Mouse (Mus musculus) liver, embryonic 14.5 days (tissue): Measurements from ENCODE around the gene Neto2. TPM values are rescaled to one million over a fixed set of nuclear protein-coding genes. Genes with fewer than 3 reads are reported as not detected.

ENCODE experiments used
- ATAC-seq: fragments of 200-750 bp; cut with Nextera tagmentation; 2 replicates; pipeline ENCODE4 v1.8.0; 2017; ENCODE audit warnings: moderate number of reproducible peaks, mild to moderate bottlenecking, moderate library complexity; ENCODE audit not compliant: insufficient read depth
- DNase-seq, 3 experiments: peaks; one replicate each; pipeline ENCODE4 v3.0.0-alpha.2; 2012 to 2013; ENCODE audit warnings: low read depth in 3 of 3, low spot score in 3 of 3
- H3K27ac ChIP-seq: fragments of 300-500 bp; sonication (generic); 2 replicates; pipeline ENCODE4 v1.5.1; 2014; ENCODE audit warnings: moderate library complexity, mild to moderate bottlenecking, control low read depth, inconsistent platforms
- H3K27me3 ChIP-seq: fragments of 300-500 bp; sonication (generic); 2 replicates; pipeline ENCODE4 v1.6.1; 2014; ENCODE audit warnings: mild to moderate bottlenecking, low read length, moderate library complexity; ENCODE audit not compliant: control insufficient read depth, insufficient read depth
- H3K36me3 ChIP-seq: fragments of 300-500 bp; sonication (generic); replicated peaks from 2 replicates; pipeline ENCODE4 v1.6.1; 2014; ENCODE audit warnings: low read depth; ENCODE audit not compliant: control insufficient read depth, insufficient read depth
- H3K4me1 ChIP-seq, 2 experiments: fragments of 200-500 bp in 1 of 2; fragments of 300-500 bp in 1 of 2; sonication (generic) in 1 of 2; replicated peaks; 2 replicates each; pipeline ENCODE4 v1.6.1; 2012 to 2014; ENCODE audit warnings: antibody characterized with exemption in 1 of 2, inconsistent platforms in 1 of 2, low read length in 1 of 2; ENCODE audit not compliant: control insufficient read depth in 2 of 2, insufficient read depth in 2 of 2
- H3K4me2 ChIP-seq: fragments of 300-500 bp; sonication (generic); 2 replicates; pipeline ENCODE4 v1.6.1; 2014; ENCODE audit warnings: low read depth, mild to moderate bottlenecking, control low read depth, moderate library complexity
- H3K4me3 ChIP-seq, 2 experiments: fragments of 200-500 bp in 1 of 2; fragments of 300-500 bp in 1 of 2; sonication (generic) in 1 of 2; 2 replicates each; pipeline ENCODE4 v1.5.1; 2012 to 2014; ENCODE audit warnings: low read depth in 2 of 2, low read length in 2 of 2, mild to moderate bottlenecking in 2 of 2, control low read depth in 1 of 2, inconsistent platforms in 1 of 2, moderate library complexity in 1 of 2; ENCODE audit not compliant: insufficient read depth in 1 of 2
- H3K9ac ChIP-seq: fragments of 300-500 bp; sonication (generic); replicated peaks from 2 replicates; pipeline ENCODE4 v1.6.1; 2014; ENCODE audit warnings: mild to moderate bottlenecking, control low read depth, moderate library complexity
- H3K9me3 ChIP-seq: fragments of 300-500 bp; sonication (generic); 2 replicates; pipeline ENCODE4 v1.6.1; 2016; ENCODE audit warnings: low read length, mixed read lengths; ENCODE audit not compliant: control insufficient read depth
- CTCF ChIP-seq: IDR thresholded peaks from 2 replicates; pipeline ENCODE4 v1.5.1; 2016; ENCODE audit warnings: antibody characterized with exemption, low read depth, control low read depth
- EP300 ChIP-seq: IDR thresholded peaks from 2 replicates; pipeline ENCODE4 v1.6.1; 2016; ENCODE audit warnings: antibody characterized with exemption, low read depth
- WGBS: fragments of 180-500 bp; shearing (Covaris S2); extraction: QIAGEN DNeasy Blood & Tissue Kit; methylation state at CpG from one replicate; pipeline ENCODE4 v1.1.7; 2014; ENCODE audit not compliant: insufficient replicate concordance; 5-methylcytosine and 5-hydroxymethylcytosine counted together
- polyA plus RNA-seq, 2 experiments: library from polyadenylated mRNA; depleted of rRNA in 1 of 2; stranded (reverse) in 1 of 2; unstranded in 1 of 2; fragments of >200 nt; fragmentation: Nextera tagmentation in 1 of 2; extraction: Ambion mirVana in 1 of 2; gene quantifications; 2 replicates each; pipeline versions ENCODE4 v1.2.1 to v1.2.3; 2012 to 2014

Neto2 gene
- polyA plus RNA-seq, 2 experiments: 0.56 to 1.5 TPM

DNA sequence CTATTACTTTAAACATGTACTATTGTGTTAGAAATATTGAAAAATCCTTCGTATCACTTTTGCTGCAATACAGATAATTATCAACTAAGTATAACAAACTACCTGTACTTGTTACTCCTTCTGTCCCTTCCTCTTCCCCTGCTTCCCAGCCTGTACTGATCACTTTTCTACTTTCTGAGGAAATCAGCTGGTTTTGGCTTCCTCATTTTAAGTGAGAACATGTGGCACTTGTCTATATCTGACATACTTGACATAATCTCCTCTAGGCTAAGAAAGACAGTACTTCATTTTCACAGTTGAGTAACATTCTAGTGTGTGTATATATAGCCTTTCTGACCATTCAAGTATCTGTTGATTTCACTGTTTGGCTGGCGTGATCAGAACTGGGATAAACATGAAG lies 49.5 kb downstream of the Neto2 start:
- no peaks in the 10 kb centered on the region for H3K4me1 ChIP-seq

DNA sequence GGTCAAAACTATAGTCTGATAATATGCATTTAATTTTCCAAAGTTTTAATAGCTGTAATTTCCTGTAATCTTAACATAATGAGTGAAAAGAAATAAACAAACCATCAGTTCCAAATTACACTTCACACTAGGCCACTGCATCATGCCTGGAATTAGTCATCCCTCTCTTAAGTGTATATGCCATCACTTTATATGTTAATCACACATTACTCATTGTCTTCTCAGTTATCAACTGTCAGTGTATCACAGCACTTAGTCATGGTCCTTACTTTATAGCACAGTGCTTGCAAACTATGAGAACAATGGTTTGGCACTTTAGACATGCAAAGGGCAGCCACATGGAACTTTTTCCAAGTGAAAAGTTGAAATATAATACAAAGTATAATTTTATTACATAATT lies 52.2 kb downstream of the Neto2 start:
- Histone ChIP-seq H3K9me3 (no peaks in the 10 kb centered on the region), H3K4me3 (no peak overlapping the region), H3K4me2 (no peak overlapping the region), H3K9ac (no peak overlapping the region), H3K36me3 (no peaks in the 10 kb centered on the region), H3K27ac (no peak overlapping the region), H3K27me3 (no peaks in the 10 kb centered on the region), H3K4me1 (no peaks in the 10 kb centered on the region)
- no peak for DNase-seq
- TF ChIP-seq EP300 (no peak), CTCF (no peak)
- no peak for ATAC-seq

More for the DNA sequence above, 49.5 kb downstream of the Neto2 start:
- no peak overlapping the region for H3K4me3 ChIP-seq
- no peaks in the 10 kb centered on the region for H3K9me3 ChIP-seq
- H3K27me3 ChIP-seq: no peaks in the 10 kb centered on the region
- ATAC-seq (no peak), DNase-seq (no peak)
- no peak overlapping the region for H3K27ac ChIP-seq
- no peak for TF ChIP-seq EP300
- TF ChIP-seq CTCF: no peak
- no peak overlapping the region for H3K9ac ChIP-seq
- no peaks in the 10 kb centered on the region for H3K36me3 ChIP-seq
- no peak overlapping the region for H3K4me2 ChIP-seq
- WGBS: 68% methylated on average over 2 of the region's 2 CpGs

DNA sequence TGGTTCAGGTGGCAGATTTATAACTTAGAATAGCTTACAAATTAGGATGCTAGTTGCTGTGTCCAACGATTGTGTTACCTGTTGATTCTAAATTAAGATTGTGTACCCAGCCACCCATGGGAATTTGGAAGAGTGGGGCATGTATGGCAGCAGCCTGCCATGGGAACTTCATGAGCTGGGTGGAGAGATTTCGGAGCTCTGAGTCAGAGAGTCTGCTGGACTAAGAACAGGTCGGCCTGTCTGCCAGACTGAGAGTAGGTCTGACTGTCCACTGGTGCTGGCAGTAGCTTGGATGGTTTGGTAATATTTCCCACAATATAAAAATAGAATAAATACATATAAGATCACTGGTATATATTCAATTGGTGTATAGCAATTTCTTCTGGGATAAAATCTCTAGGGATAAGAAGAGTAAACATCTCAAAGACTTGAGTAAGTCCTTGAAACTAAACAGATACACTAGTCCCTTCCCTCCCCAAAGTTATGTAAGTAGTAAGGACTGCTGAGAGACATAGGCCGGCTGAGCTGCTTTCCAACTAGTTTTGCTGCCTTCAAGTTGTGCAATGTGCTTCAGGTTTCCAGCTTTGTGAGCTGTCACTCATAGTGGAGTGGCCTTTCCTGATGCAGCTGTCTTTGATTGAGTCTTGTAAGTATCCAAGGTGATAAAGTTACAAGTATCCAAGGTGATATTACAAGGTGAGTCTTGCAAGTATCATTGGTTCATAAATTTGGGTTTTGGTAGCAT lies 55.6 kb downstream of the Neto2 start:
- Histone ChIP-seq H3K27me3 (no peaks in the 10 kb centered on the region), H3K27ac (no peak overlapping the region), H3K4me1 (no peaks in the 10 kb centered on the region), H3K4me2 (no peak overlapping the region), H3K4me3 (no peak overlapping the region), H3K36me3 (no peaks in the 10 kb centered on the region), H3K9me3 (no peaks in the 10 kb centered on the region), H3K9ac (no peak overlapping the region)
- 56% methylated on average over 4 of the region's 4 CpGs for WGBS
- ATAC-seq: no peak
- DNase-seq: no peak
- TF ChIP-seq CTCF (no peak), EP300 (no peak)

DNA sequence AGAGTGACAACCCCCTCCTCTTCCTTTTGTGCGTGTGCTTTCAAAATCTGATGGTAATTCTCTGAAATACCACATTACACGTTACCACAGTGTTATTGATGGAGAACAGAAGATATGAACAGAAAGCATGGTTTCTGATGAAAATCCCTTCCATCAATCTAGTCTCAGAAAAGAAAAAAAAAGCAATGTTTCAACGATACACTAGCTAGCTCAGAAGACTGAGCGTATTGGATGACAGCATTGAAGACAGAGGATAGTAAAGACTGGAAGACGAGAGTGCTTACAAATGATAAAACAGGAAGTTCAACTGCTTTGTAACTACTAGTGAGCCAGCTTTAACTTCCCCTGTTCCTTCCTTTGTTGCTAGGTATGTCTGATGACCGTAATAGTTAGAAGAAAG lies 76.3 kb downstream of the Neto2 start:
- WGBS: 42% methylated on average over 6 of the region's 6 CpGs
- Histone ChIP-seq H3K27ac (no peak overlapping the region), H3K9ac (no peak overlapping the region), H3K36me3 (no peaks in the 10 kb centered on the region), H3K4me1 (no peaks in the 10 kb centered on the region), H3K9me3 (no peaks in the 10 kb centered on the region), H3K4me3 (no peak overlapping the region), H3K4me2 (no peak overlapping the region), H3K27me3 (no peaks in the 10 kb centered on the region)
- no peak for ATAC-seq
- no peak for DNase-seq
- no peak for TF ChIP-seq CTCF
- no peak for TF ChIP-seq EP300

DNA sequence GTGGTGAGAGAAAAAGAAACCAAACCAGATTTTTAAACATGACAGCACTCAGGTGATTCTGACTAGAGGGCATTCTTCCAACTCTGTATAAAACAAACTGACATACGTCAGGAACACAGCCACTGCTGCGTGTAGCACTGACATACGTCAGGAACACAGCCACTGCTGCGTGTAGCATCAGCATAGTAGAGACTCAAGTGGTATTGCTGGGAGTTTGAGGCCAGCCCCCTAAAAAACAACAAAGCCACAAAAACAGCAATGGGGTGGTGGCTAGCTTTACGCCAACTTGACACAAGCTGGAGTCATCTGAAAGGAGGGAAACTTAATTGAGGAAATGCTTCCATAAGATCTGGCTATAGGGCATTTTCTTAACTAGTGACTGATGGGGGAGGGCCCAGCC lies 77.5 kb downstream of the Neto2 start:
- no peak for TF ChIP-seq EP300
- no peak for TF ChIP-seq CTCF
- Histone ChIP-seq H3K9me3 (no peaks in the 10 kb centered on the region), H3K9ac (no peak overlapping the region), H3K27ac (no peak overlapping the region), H3K27me3 (no peaks in the 10 kb centered on the region), H3K4me2 (no peak overlapping the region), H3K4me3 (no peak overlapping the region), H3K4me1 (no peaks in the 10 kb centered on the region), H3K36me3 (no peaks in the 10 kb centered on the region)
- ATAC-seq (no peak), DNase-seq (no peak)
- 69% methylated on average over 5 of the region's 5 CpGs for WGBS
